Mouse (Mus musculus) gastrocnemius, postnatal 14 days (tissue): ENCODE measurements around the gene Zfp354b. TPM values are rescaled to one million over a fixed set of nuclear protein-coding genes. Genes with fewer than 3 reads are reported as not detected.

ENCODE experiments used
- DNase-seq: peaks from one replicate; pipeline ENCODE4 v3.0.0; 2021; ENCODE audit warnings: mixed read lengths
- intact Hi-C: fragments of 180-260 bp; cut with DNase I; formaldehyde crosslinking; loops from one replicate; pipeline ENCODE4 v1.15.1; 2025; ENCODE audit warnings: low total_unique reads
- long read RNA-seq, 2 experiments: library from polyadenylated mRNA; stranded (forward); transcript quantifications; one replicate each; pipeline ENCODE4 v2.0.0; 2021
- total RNA-seq, 2 experiments: library from RNA; stranded (reverse); gene quantifications; 2 replicates each; pipeline ENCODE4 v1.2.3; 2021

Zfp354b gene
- total RNA-seq, result 1 to 10 TPM in 1 of 2 experiments, under 1 TPM in 1; 0.64 to 1.3 TPM
- long read RNA-seq, experiment 1, partial matches to known transcripts, result 0 of 1 reads
- long read RNA-seq, experiment 1, other reads (novel, unspliced or antisense), result 0 of 1 reads
- long read RNA-seq, experiment 2, partial matches to known transcripts, result 1 of 1 reads
- long read RNA-seq, experiment 2, other reads (novel, unspliced or antisense), result 0 of 1 reads

- peak; percentile 80 for DNase-seq
- intact Hi-C loops, result loop anchor here (10.0 kb wide), 1 partner anchor 97 kb away; no protein-coding TSS in a partner anchor
Observed at GRCm38 (mm10) chr11:50931451-50931866, at the start of gene Zfp354b. Gene Zfp354b, minus strand, starts transcription at chr11:50931633.

- intact Hi-C loops, result no loop called here
Observed at GRCm38 (mm10) chr11:50977216-50977615, 45.8 kb upstream of the Zfp354b start.

GRCm38 (mm10) chr11:50966230-50966629, 34.8 kb upstream of the Zfp354b start, which contains the start of gene Olfr1378:
Gene Olfr1378, plus strand, starts transcription at chr11:50966530.
- intact Hi-C loops, result no loop called here
- DNase-seq, result no peak

More at GRCm38 (mm10) chr11:50977216-50977615, 45.8 kb upstream of the Zfp354b start:
- DNase-seq, result no peak

GRCm38 (mm10) chr11:50964886-50965285, 33.5 kb upstream of the Zfp354b start:
- intact Hi-C loops, result no loop called here
- no peak for DNase-seq

DNA sequence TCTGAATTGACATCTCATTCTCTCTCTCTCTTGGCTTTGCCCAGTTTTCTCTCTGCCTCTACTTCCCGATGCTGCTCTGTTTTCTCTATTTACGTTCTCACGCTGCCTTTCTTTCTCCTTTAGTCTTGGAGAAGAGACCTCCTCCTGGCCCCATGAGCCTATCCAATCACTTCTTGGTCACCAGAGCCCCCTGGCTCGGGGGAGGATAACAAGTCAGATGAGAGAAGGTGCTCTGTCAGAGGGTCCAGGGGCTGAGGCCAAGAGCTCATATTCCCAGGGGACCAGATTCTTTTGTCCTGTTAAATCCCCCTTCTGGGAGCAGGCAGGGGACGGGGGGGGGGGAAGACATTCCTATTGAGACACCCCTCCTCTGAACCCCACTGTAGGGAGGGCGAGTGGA, 22.2 kb upstream of the Zfp354b start, which contains the start of gene Prop1:
TSS of gene Prop1 (minus strand) at position 101 of the 400 bp plus-strand sequence.
- DNase-seq, result no peak
- intact Hi-C loops, result no loop called here

DNA sequence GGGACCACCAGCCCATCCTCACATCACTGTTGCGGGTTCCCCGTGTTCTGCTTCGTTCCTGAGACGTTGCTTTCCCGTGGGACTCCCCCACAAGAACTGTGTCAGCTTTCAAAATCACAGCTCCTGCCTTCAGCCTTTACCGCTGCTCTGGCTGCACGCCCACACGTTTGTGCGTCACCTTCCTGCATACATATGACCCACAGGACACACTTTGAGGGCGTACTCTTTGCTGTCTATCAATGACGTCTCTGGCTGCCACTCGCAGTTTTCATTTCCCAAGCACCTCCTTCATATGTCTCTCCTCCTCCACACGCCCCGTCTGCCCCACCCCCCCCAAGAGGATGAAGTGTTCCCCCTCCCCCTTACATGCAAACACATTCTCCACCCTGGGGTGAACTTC, 20.9 kb upstream of the Zfp354b start:
- no peak for DNase-seq
- intact Hi-C loops, result no loop called here

GRCm38 (mm10) chr11:50943506-50943905, 12.1 kb upstream of the Zfp354b start, which contains the start of gene 4933414I15Rik:
Gene 4933414I15Rik, minus strand, starts transcription at chr11:50943765.
- DNase-seq, result no peak
- intact Hi-C loops, result loop anchor here (5.0 kb wide), 1 partner anchor 89 kb away; no protein-coding TSS in a partner anchor

DNA sequence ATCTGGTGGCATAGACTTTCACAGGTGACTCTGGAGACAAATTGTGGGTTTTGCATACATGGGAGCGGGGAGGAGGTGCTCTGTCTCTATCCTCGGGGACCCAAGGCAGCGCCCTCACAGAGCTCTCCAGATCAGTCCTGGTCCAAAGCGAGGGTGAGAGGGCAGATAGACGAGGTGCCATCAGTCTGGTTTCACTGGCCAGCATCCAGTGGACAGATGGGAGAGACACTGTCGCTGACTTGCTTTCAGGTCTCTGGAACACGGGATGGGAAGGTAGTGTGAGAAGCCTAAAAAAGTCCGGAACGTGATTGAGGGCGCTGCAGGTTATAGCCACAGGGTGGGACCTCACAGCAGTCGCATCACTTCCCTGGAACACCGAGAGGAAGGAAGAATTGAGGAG, 11.0 kb upstream of the Zfp354b start:
- DNase-seq, result no peak
- intact Hi-C loops, result loop anchor here (5.0 kb wide), 1 partner anchor 90 kb away; no protein-coding TSS in a partner anchor

- no peak for DNase-seq
- intact Hi-C loops, result loop anchor here (5.0 to 10.0 kb wide), 2 partner anchors 93 to 105 kb away; no protein-coding TSS in a partner anchor
Observed at GRCm38 (mm10) chr11:50939621-50940366, 8.4 kb upstream of the Zfp354b start.

DNA sequence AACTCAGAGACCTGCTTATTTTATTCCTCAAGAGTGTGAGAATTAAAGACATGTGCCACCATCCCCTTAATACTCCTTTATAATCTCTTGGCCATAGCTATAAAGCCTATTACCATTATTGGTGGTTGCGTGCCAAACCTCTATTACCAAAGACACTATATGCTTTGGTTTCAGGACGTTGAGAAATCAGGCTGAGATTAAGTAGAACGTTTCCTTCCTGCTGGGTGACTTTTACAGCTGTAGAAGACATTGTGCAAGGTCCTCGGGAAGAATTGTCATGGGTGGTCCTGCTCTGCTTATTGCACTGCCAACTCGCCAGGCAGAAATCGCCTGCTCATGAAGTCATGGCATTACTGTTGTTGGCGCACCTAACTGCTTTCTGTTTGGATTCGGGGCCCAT, 7.0 kb upstream of the Zfp354b start:
- no peak for DNase-seq
- intact Hi-C loops, result loop anchor here (10.0 kb wide), 1 partner anchor 104 kb away; no protein-coding TSS in a partner anchor

- DNase-seq, result no peak
- intact Hi-C loops, result loop anchor here (10.0 kb wide), 1 partner anchor 97 kb away; no protein-coding TSS in a partner anchor
Observed at GRCm38 (mm10) chr11:50932040-50932439, 607 bp upstream of the Zfp354b start.

DNA sequence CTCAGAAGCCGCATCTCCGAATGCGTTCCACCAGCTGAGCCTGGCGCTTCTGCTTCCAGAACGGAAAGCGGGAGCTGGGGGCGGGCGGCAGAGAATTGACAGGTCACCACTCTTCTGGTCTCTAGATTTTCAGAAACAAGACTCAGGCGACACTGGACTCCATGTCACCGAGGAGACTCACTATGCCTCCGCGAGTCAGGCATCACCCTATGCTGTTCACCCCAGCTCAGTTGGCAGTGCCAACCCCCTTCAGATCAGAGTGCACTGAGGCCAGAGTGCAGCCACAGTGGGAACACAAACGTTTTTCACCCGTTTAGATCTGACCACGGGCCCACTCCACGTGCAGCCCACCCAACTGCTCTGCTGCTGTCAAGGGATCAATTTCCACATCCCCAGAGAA, 412 bp downstream of the Zfp354b start:
- intact Hi-C loops, result loop anchor here (10.0 kb wide), 1 partner anchor 96 kb away; no protein-coding TSS in a partner anchor
- DNase-seq, result no peak

DNA sequence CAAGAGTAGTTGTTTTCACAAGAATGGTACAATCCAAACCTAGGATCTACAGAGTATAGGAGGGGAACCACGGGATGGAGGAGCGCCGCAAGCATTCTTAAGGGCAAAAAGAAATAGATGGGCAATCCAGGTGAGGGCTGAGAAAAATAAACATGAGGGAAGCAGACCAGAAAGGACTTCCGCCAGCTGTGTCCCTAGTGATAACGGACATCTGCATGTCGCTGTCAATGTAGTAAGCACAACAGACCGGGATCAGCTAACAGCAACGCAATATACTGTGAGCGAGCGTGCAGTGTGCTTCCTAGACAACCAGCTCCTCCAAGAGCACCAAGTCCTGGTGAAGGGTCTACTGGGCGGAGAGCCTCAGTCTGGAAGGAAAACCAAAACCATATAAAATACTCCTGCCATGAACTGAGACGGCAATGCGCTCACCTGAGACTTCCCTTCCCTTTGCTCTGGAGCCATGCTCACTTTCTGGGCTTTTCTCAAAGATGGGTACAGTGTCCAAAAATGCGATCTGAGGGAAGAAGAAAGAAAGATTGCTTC, 891 bp downstream of the Zfp354b start:
- intact Hi-C loops, result loop anchor here (10.0 kb wide), 1 partner anchor 96 kb away; no protein-coding TSS in a partner anchor
- no peak for DNase-seq

DNA sequence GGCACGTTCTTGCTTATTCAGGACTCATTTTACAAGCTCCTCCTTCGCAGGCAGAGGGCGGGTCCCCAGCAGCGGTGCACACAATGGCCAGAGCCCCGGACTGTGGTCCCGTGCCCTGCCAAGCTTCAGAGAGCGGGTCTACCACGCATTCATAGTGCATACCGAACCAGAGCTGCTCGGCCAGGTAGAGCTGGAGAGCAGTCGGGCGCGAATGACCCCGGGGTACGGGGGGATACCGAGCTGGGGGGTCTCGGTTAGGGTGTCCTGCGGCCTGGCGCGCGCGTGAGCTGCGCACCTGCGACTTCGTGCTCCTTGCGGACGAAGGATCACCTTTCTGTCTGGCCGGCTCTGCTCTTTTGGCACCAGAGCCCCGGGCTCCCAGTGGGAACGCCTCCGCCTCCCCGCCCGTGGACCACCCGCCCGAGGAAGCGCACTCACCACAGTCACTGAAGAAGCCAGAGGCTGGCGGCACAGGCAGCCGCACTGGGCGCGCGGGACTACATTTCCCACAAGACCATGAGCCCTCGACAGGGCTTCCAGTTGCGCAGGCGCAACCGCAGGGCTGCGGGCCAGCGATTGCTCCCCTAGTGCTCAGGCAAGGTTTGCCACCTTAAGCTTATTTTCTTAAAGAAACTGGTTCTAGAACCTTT, 15.6 kb downstream of the Zfp354b start, which contains the start of gene Zfp2:
TSS of gene Zfp2 (minus strand) at position 495 of the 650 bp plus-strand sequence.
- peak; percentile 93 for DNase-seq
- intact Hi-C loops, result no loop called here

GRCm38 (mm10) chr11:50914461-50914860, 17.0 kb downstream of the Zfp354b start:
- no peak for DNase-seq
- intact Hi-C loops, result no loop called here

DNA sequence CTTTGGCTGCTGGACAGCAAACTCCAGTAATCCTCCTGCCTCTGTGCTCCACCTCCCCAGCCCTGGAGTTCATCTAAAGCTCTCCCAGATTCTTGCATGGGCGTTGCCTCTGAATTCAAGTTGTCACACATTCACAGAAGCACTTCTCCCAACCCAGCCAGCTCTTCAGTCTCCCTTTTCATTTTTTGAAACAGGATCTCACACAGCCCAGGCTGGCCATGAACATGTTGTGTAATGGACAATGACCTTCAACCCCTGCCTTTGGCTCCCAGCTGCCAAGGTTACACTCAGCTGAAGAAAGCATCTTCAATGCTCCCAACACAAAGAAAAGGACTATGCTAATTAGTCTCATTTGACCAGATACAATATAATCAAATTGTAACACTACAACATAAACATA, 18.1 kb downstream of the Zfp354b start:
- no peak for DNase-seq
- intact Hi-C loops, result no loop called here

DNA sequence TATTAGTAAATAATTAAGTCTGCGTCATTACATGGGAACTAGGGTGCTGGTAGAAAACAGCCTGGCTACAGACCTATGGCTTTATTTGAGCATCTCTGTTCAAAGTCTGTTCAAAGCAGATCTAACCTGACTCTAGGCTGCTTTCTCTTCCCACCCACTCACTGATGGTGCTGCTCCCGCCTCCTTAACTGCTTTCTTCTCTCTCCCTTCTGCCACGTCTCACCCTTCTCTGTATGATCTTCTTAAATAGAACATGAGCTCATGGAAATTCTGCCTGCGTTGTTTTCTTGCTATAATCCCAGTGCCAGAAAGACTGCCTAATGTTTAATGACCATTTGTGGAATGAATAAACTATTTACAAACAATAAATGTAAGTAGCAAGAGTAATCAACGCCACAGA, 23.3 kb downstream of the Zfp354b start:
- intact Hi-C loops, result no loop called here

GRCm38 (mm10) chr11:50897359-50897758, 34.1 kb downstream of the Zfp354b start:
- intact Hi-C loops, result no loop called here
- no peak for DNase-seq

More for the DNA sequence above, 23.3 kb downstream of the Zfp354b start:
- no peak for DNase-seq

- no peak for DNase-seq
- intact Hi-C loops, result no loop called here
Observed at GRCm38 (mm10) chr11:50892441-50892840, 39.0 kb downstream of the Zfp354b start.
